Mouse (Mus musculus) granulocyte monocyte progenitor cell, adult 5-6 weeks (primary cell): Measurements from ENCODE around the gene Fam53b. TPM values are rescaled to one million over a fixed set of nuclear protein-coding genes. Genes with fewer than 3 reads are reported as not detected.

Experiments
- total RNA-seq, 2 experiments: library from RNA; stranded (forward) in 1 of 2; stranded (reverse) in 1 of 2; fragments of 200-712, 200-1000 nt in 1 of 2; fragments of >200 nt in 1 of 2; fragmentation: Nextera tagmentation in 1 of 2; gene quantifications; 2 replicates each; pipeline ENCODE4 v1.2.3; 2014 to 2017

Fam53b gene
- total RNA-seq, 2 experiments from 2014 or later, result 11.1 to 20.1 TPM

Other genes starting within 250 kb of the Fam53b start
- gene Oat, start 237.5 kb downstream of the Fam53b start, total RNA-seq (2014; fragmentation: Nextera tagmentation), result 85.2 and 105 TPM in 2 replicates
- gene Oat, start 237.5 kb downstream of the Fam53b start, total RNA-seq (2017), result 97.3 and 99.4 TPM in 2 replicates
- not detected in 2 replicates for gene Nkx1-2, start 214.2 kb downstream of the Fam53b start, total RNA-seq (2014; fragmentation: Nextera tagmentation)
- gene Nkx1-2, start 214.2 kb downstream of the Fam53b start, total RNA-seq (2017), result not detected in 2 replicates
- gene Lhpp, start 203.2 kb downstream of the Fam53b start, total RNA-seq (2014; fragmentation: Nextera tagmentation), result 11.5 and 13.8 TPM in 2 replicates
- 7.3 and 9.3 TPM in 2 replicates for gene Lhpp, start 203.2 kb downstream of the Fam53b start, total RNA-seq (2017)
- 22.1 and 26.8 TPM in 2 replicates for gene Eef1akmt2, start 38.8 kb upstream of the Fam53b start, total RNA-seq (2014; fragmentation: Nextera tagmentation)
- gene Eef1akmt2, start 38.8 kb upstream of the Fam53b start, total RNA-seq (2017), result 51.4 and 61.2 TPM in 2 replicates
- 43.0 and 44.0 TPM in 2 replicates for gene Abraxas2, start 45.3 kb upstream of the Fam53b start, total RNA-seq (2014; fragmentation: Nextera tagmentation)
- 36.1 and 40.2 TPM in 2 replicates for gene Abraxas2, start 45.3 kb upstream of the Fam53b start, total RNA-seq (2017)
- 18.8 and 21.6 TPM in 2 replicates for gene Zranb1, start 117.3 kb upstream of the Fam53b start, total RNA-seq (2014; fragmentation: Nextera tagmentation)
- 46.8 and 70.1 TPM in 2 replicates for gene Zranb1, start 117.3 kb upstream of the Fam53b start, total RNA-seq (2017)